Mouse (Mus musculus): Measurements from ENCODE around the gene Ralgapa1. TPM values are rescaled to one million over a fixed set of nuclear protein-coding genes. Genes with fewer than 3 reads are reported as not detected.

Ralgapa1 gene
- polyA plus RNA-seq, 1 experiment, result 3.6 TPM

DNA sequence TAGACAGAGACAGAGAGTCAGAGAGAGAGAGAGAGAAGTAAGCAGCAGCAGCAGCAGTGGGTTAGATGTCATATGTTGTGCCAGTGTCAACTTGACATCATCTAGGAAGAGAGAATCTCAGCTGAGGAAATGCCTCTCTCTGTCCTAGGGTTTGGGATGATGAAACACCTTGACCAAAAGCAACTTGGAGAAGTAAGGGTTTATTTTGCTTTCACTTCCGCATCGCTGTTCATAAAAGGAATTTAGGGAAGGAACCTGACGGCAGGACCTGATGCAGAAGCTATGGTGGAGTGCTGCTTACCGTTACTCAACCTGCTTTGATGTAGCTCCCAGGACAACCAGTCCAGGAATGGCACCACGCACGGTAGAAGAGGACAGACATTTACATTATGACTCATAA, 3.1 kb upstream of the Ralgapa1 start:
- Histone ChIP-seq H3K27me3 (ENCODE audit: control insufficient read depth, insufficient read depth, insufficient read length) (no peaks in the 10 kb centered on the region), H3K4me3 (ENCODE audit: insufficient read depth, poor library complexity, severe bottlenecking) (no peak overlapping the region), H3ac (ENCODE audit: control insufficient read depth, insufficient read length, low read depth) (no peak overlapping the region), H3K79me2 (ENCODE audit: control insufficient read depth, insufficient read depth) (peaks cover 15% of the 10 kb centered on the region), H3K79me3 (ENCODE audit: low read depth) (peaks cover 5% of the 10 kb centered on the region), H3K36me3 (ENCODE audit: control insufficient read depth, insufficient read depth) (no peaks in the 10 kb centered on the region)
- TF ChIP-seq MAX (IDR thresholded peaks at IDR 0.05), result no peak
- no peak for TF ChIP-seq MYOD1 (IDR thresholded peaks at IDR 0.05; ENCODE audit: control insufficient read depth, insufficient read length, low read depth)
- no peak for TF ChIP-seq USF1 (IDR thresholded peaks at IDR 0.05; ENCODE audit: low read depth)
- no peak for TF ChIP-seq CEBPB (IDR thresholded peaks at IDR 0.05; ENCODE audit: low read depth)

GRCm38 (mm10) chr12:55820119-55820660, 777 bp downstream of the Ralgapa1 start:
- H3ac ChIP-seq (ENCODE audit: control insufficient read depth, insufficient read length, low read depth), result peak overlapping the region; percentile 84
- H3K36me3 ChIP-seq (ENCODE audit: control insufficient read depth, insufficient read depth), result no peaks in the 10 kb centered on the region
- TF ChIP-seq CEBPB (IDR thresholded peaks at IDR 0.05; ENCODE audit: low read depth), result no peak
- TF ChIP-seq USF1 (IDR thresholded peaks at IDR 0.05; ENCODE audit: low read depth), result no peak
- TF ChIP-seq MYOD1 (IDR thresholded peaks at IDR 0.05; ENCODE audit: control insufficient read depth, insufficient read length, low read depth), result no peak
- no peak for TF ChIP-seq MYOG (IDR thresholded peaks at IDR 0.05; ENCODE audit: control insufficient read depth, extremely low read depth, insufficient read length)
- TF ChIP-seq FOSL1 (IDR thresholded peaks at IDR 0.05; ENCODE audit: insufficient read depth, low read length, poor library complexity, severe bottlenecking), result no peak
- TF ChIP-seq CTCF (IDR thresholded peaks at IDR 0.05; ENCODE audit: control insufficient read depth, insufficient read depth, insufficient read length), result no peak
- no peak for TF ChIP-seq MAX (IDR thresholded peaks at IDR 0.05)
- no peaks in the 10 kb centered on the region for H3K27me3 ChIP-seq (ENCODE audit: control insufficient read depth, insufficient read depth, insufficient read length)
- peaks cover 20% of the 10 kb centered on the region for H3K79me3 ChIP-seq (ENCODE audit: low read depth)
- H3K79me2 ChIP-seq (ENCODE audit: control insufficient read depth, insufficient read depth), result peaks cover 41% of the 10 kb centered on the region
- peak overlapping the region; percentile 89 for H3K4me3 ChIP-seq (ENCODE audit: insufficient read depth, poor library complexity, severe bottlenecking)

GRCm38 (mm10) chr12:55816488-55816887, 4.5 kb downstream of the Ralgapa1 start:
- H3K79me3 ChIP-seq (ENCODE audit: low read depth), result peaks cover 24% of the 10 kb centered on the region
- H3K27me3 ChIP-seq (ENCODE audit: control insufficient read depth, insufficient read depth, insufficient read length), result no peaks in the 10 kb centered on the region
- no peak overlapping the region for H3K4me3 ChIP-seq (ENCODE audit: insufficient read depth, poor library complexity, severe bottlenecking)
- TF ChIP-seq MYOG (IDR thresholded peaks at IDR 0.05; ENCODE audit: control insufficient read depth, extremely low read depth, insufficient read length) (no peak), MAX (IDR thresholded peaks at IDR 0.05) (no peak), CTCF (IDR thresholded peaks at IDR 0.05; ENCODE audit: control insufficient read depth, insufficient read depth, insufficient read length) (no peak), CEBPB (IDR thresholded peaks at IDR 0.05; ENCODE audit: low read depth) (no peak), USF1 (IDR thresholded peaks at IDR 0.05; ENCODE audit: low read depth) (no peak), MYOD1 (IDR thresholded peaks at IDR 0.05; ENCODE audit: control insufficient read depth, insufficient read length, low read depth) (no peak), FOSL1 (IDR thresholded peaks at IDR 0.05; ENCODE audit: insufficient read depth, low read length, poor library complexity, severe bottlenecking) (no peak)
- no peak overlapping the region for H3ac ChIP-seq (ENCODE audit: control insufficient read depth, insufficient read length, low read depth)
- peaks cover 52% of the 10 kb centered on the region for H3K79me2 ChIP-seq (ENCODE audit: control insufficient read depth, insufficient read depth)
- H3K36me3 ChIP-seq (ENCODE audit: control insufficient read depth, insufficient read depth), result no peaks in the 10 kb centered on the region

GRCm38 (mm10) chr12:55805035-55805434, 15.9 kb downstream of the Ralgapa1 start:
- Histone ChIP-seq H3K4me3 (ENCODE audit: insufficient read depth, poor library complexity, severe bottlenecking) (no peak overlapping the region), H3K79me3 (ENCODE audit: low read depth) (peaks cover 4% of the 10 kb centered on the region), H3K27me3 (ENCODE audit: control insufficient read depth, insufficient read depth, insufficient read length) (no peaks in the 10 kb centered on the region), H3K79me2 (ENCODE audit: control insufficient read depth, insufficient read depth) (peaks cover 32% of the 10 kb centered on the region), H3K36me3 (ENCODE audit: control insufficient read depth, insufficient read depth) (no peaks in the 10 kb centered on the region), H3ac (ENCODE audit: control insufficient read depth, insufficient read length, low read depth) (no peak overlapping the region)
- no peak for TF ChIP-seq FOSL1 (IDR thresholded peaks at IDR 0.05; ENCODE audit: insufficient read depth, low read length, poor library complexity, severe bottlenecking)
- no peak for TF ChIP-seq MAX (IDR thresholded peaks at IDR 0.05)
- no peak for TF ChIP-seq MYOG (IDR thresholded peaks at IDR 0.05; ENCODE audit: control insufficient read depth, extremely low read depth, insufficient read length)

DNA sequence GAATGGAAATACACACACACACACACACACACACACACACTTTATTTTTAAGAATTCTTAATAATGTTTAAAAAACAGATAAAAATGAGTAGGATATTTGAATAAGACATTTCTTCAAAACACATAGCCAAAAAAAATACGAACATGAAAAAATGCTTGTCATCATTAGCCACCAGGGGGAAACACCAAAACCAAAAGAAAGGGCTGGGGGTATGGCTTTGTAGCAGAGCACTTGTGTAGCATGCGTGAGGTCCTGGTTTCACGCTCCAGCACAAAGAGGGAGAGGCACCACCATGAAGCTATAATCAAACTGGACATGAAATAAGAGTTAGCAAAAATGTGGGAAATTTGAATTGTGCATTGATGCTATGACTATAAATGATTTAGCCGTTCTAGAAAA, 19.8 kb downstream of the Ralgapa1 start:
- no peak for TF ChIP-seq MYOG (IDR thresholded peaks at IDR 0.05; ENCODE audit: control insufficient read depth, extremely low read depth, insufficient read length)
- no peak for TF ChIP-seq CTCF (IDR thresholded peaks at IDR 0.05; ENCODE audit: control insufficient read depth, insufficient read depth, insufficient read length)
- TF ChIP-seq CEBPB (IDR thresholded peaks at IDR 0.05; ENCODE audit: low read depth), result no peak
- no peak for TF ChIP-seq MAX (IDR thresholded peaks at IDR 0.05)
- TF ChIP-seq MYOD1 (IDR thresholded peaks at IDR 0.05; ENCODE audit: control insufficient read depth, insufficient read length, low read depth), result no peak
- TF ChIP-seq FOSL1 (IDR thresholded peaks at IDR 0.05; ENCODE audit: insufficient read depth, low read length, poor library complexity, severe bottlenecking), result no peak
- no peak for TF ChIP-seq USF1 (IDR thresholded peaks at IDR 0.05; ENCODE audit: low read depth)
- Histone ChIP-seq H3K79me2 (ENCODE audit: control insufficient read depth, insufficient read depth) (peaks cover 42% of the 10 kb centered on the region), H3K27me3 (ENCODE audit: control insufficient read depth, insufficient read depth, insufficient read length) (no peaks in the 10 kb centered on the region), H3K4me3 (ENCODE audit: insufficient read depth, poor library complexity, severe bottlenecking) (no peak overlapping the region), H3K79me3 (ENCODE audit: low read depth) (peaks cover 12% of the 10 kb centered on the region), H3K36me3 (ENCODE audit: control insufficient read depth, insufficient read depth) (no peaks in the 10 kb centered on the region), H3ac (ENCODE audit: control insufficient read depth, insufficient read length, low read depth) (no peak overlapping the region)

GRCm38 (mm10) chr12:55800144-55800543, 20.8 kb downstream of the Ralgapa1 start:
- H3K36me3 ChIP-seq (ENCODE audit: control insufficient read depth, insufficient read depth), result no peaks in the 10 kb centered on the region
- H3K4me3 ChIP-seq (ENCODE audit: insufficient read depth, poor library complexity, severe bottlenecking), result no peak overlapping the region
- H3K79me3 ChIP-seq (ENCODE audit: low read depth), result peaks cover 12% of the 10 kb centered on the region
- TF ChIP-seq MYOG (IDR thresholded peaks at IDR 0.05; ENCODE audit: control insufficient read depth, extremely low read depth, insufficient read length) (no peak), FOSL1 (IDR thresholded peaks at IDR 0.05; ENCODE audit: insufficient read depth, low read length, poor library complexity, severe bottlenecking) (no peak), MYOD1 (IDR thresholded peaks at IDR 0.05; ENCODE audit: control insufficient read depth, insufficient read length, low read depth) (no peak), MAX (IDR thresholded peaks at IDR 0.05) (no peak), USF1 (IDR thresholded peaks at IDR 0.05; ENCODE audit: low read depth) (no peak), CTCF (IDR thresholded peaks at IDR 0.05; ENCODE audit: control insufficient read depth, insufficient read depth, insufficient read length) (no peak), CEBPB (IDR thresholded peaks at IDR 0.05; ENCODE audit: low read depth) (no peak)
- H3ac ChIP-seq (ENCODE audit: control insufficient read depth, insufficient read length, low read depth), result no peak overlapping the region
- H3K27me3 ChIP-seq (ENCODE audit: control insufficient read depth, insufficient read depth, insufficient read length), result no peaks in the 10 kb centered on the region
- H3K79me2 ChIP-seq (ENCODE audit: control insufficient read depth, insufficient read depth), result peaks cover 39% of the 10 kb centered on the region

Measured in C2C12 (cell line).